Mouse (Mus musculus) limb, embryonic 15.5 days (tissue): ENCODE results near the gene St7. TPM values are rescaled to one million over a fixed set of nuclear protein-coding genes. Genes with fewer than 3 reads are reported as not detected.

Experiments used
- ATAC-seq: fragments of 200-750 bp; cut with Nextera tagmentation; 2 replicates; pipeline ENCODE4 v1.8.0; 2017; ENCODE audit warnings: low read depth, moderate TSS enrichment; ENCODE audit not compliant: insufficient number of reproducible peaks, low FRiP score, low TSS enrichment
- H3K27ac ChIP-seq: fragments of 300-500 bp; sonication (generic); 2 replicates; pipeline ENCODE4 v1.5.1; 2015; ENCODE audit warnings: moderate library complexity, mild to moderate bottlenecking, inconsistent platforms
- H3K27me3 ChIP-seq: fragments of 300-500 bp; sonication (generic); 2 replicates; pipeline ENCODE4 v1.6.1; 2015; ENCODE audit warnings: inconsistent platforms
- H3K36me3 ChIP-seq: fragments of 300-500 bp; sonication (generic); 2 replicates; pipeline ENCODE4 v1.6.1; 2015; ENCODE audit warnings: inconsistent platforms
- H3K4me1 ChIP-seq: fragments of 300-500 bp; sonication (generic); 2 replicates; pipeline ENCODE4 v1.6.1; 2015; ENCODE audit warnings: inconsistent platforms
- H3K4me2 ChIP-seq: fragments of 300-500 bp; sonication (generic); 2 replicates; pipeline ENCODE4 v1.6.1; 2015; ENCODE audit warnings: mild to moderate bottlenecking, inconsistent platforms
- H3K4me3 ChIP-seq: fragments of 300-500 bp; sonication (generic); 2 replicates; pipeline ENCODE4 v1.5.1; 2015; ENCODE audit warnings: mild to moderate bottlenecking, inconsistent platforms
- H3K9ac ChIP-seq: fragments of 300-500 bp; sonication (generic); 2 replicates; pipeline ENCODE4 v1.6.1; 2015; ENCODE audit warnings: inconsistent platforms
- H3K9me3 ChIP-seq: fragments of 300-500 bp; sonication (generic); 2 replicates; pipeline ENCODE4 v1.6.1; 2016; ENCODE audit warnings: inconsistent platforms
- WGBS: fragments of 180-500 bp; shearing (Covaris S2); methylation state at CpG from one replicate; pipeline ENCODE4 v1.1.7; 2015; 5-methylcytosine and 5-hydroxymethylcytosine counted together
- polyA plus RNA-seq: library from polyadenylated mRNA; unstranded; fragments of >200 nt; fragmentation: Nextera tagmentation; extraction: Ambion mirVana; gene quantifications from 2 replicates; pipeline ENCODE4 v1.2.1, GENCODE M21; 2015

St7 gene
- polyA plus RNA-seq, 1 experiment from 2014 or later, result 26.8 TPM

- Histone ChIP-seq H3K4me2 (0 out of 2 replicates have a peak overlapping the region, but pooled peaks have one; percentile 17), H3K9ac (no peak overlapping the region), H3K4me3 (no peak overlapping the region), H3K9me3 (no peaks in the 10 kb centered on the region), H3K27me3 (no peaks in the 10 kb centered on the region), H3K4me1 (peaks cover 10% of the 10 kb centered on the region), H3K27ac (no peak overlapping the region), H3K36me3 (no peaks in the 10 kb centered on the region)
- ATAC-seq, result no peak
- WGBS, result 11% methylated on average over 8 of the region's 8 CpGs
Observed at GRCm38 (mm10) chr6:17770645-17771345, 78.1 kb downstream of the St7 start.

GRCm38 (mm10) chr6:17771456-17771855, 78.7 kb downstream of the St7 start:
- H3K27ac ChIP-seq, result no peak overlapping the region
- no peak overlapping the region for H3K9ac ChIP-seq
- no peaks in the 10 kb centered on the region for H3K36me3 ChIP-seq
- no peak overlapping the region for H3K4me3 ChIP-seq
- 60% methylated on average over 1 of the region's 1 CpGs for WGBS
- no peak for ATAC-seq
- no peak overlapping the region for H3K4me2 ChIP-seq
- no peaks in the 10 kb centered on the region for H3K9me3 ChIP-seq
- no peaks in the 10 kb centered on the region for H3K27me3 ChIP-seq
- H3K4me1 ChIP-seq, result peaks cover 10% of the 10 kb centered on the region

- no peaks in the 10 kb centered on the region for H3K36me3 ChIP-seq
- no peak overlapping the region for H3K4me2 ChIP-seq
- WGBS, result 56% methylated on average over 3 of the region's 3 CpGs
- H3K9ac ChIP-seq, result no peak overlapping the region
- no peaks in the 10 kb centered on the region for H3K27me3 ChIP-seq
- H3K4me1 ChIP-seq, result peaks cover 10% of the 10 kb centered on the region
- no peak overlapping the region for H3K4me3 ChIP-seq
- no peak overlapping the region for H3K27ac ChIP-seq
- H3K9me3 ChIP-seq, result no peaks in the 10 kb centered on the region
- ATAC-seq, result no peak
Observed at GRCm38 (mm10) chr6:17772514-17772913, 79.8 kb downstream of the St7 start.

GRCm38 (mm10) chr6:17776041-17776440, 83.3 kb downstream of the St7 start:
- Histone ChIP-seq H3K4me2 (no peak overlapping the region), H3K27me3 (no peaks in the 10 kb centered on the region), H3K36me3 (no peaks in the 10 kb centered on the region), H3K27ac (no peak overlapping the region), H3K9ac (no peak overlapping the region), H3K4me1 (peaks cover 3% of the 10 kb centered on the region; the same call in 1 of the 2 replicates), H3K4me3 (no peak overlapping the region), H3K9me3 (no peaks in the 10 kb centered on the region)
- 49% methylated on average over 7 of the region's 7 CpGs for whole genome bisulfite sequencing
- no peak for ATAC-seq

GRCm38 (mm10) chr6:17777018-17777799, 84.5 kb downstream of the St7 start:
- Histone ChIP-seq H3K36me3 (no peaks in the 10 kb centered on the region), H3K9ac (no peak overlapping the region), H3K4me3 (no peak overlapping the region), H3K27me3 (no peaks in the 10 kb centered on the region), H3K4me1 (peaks cover 3% of the 10 kb centered on the region; the same call in 1 of the 2 replicates), H3K9me3 (no peaks in the 10 kb centered on the region), H3K4me2 (no peak overlapping the region), H3K27ac (no peak overlapping the region)
- 91% methylated on average over 6 of the region's 6 CpGs for WGBS
- ATAC-seq, result no peak

GRCm38 (mm10) chr6:17778648-17779202, 86.0 kb downstream of the St7 start:
- Histone ChIP-seq H3K9ac (no peak overlapping the region), H3K27ac (no peak overlapping the region), H3K27me3 (no peaks in the 10 kb centered on the region), H3K4me3 (no peak overlapping the region), H3K4me1 (peaks cover 3% of the 10 kb centered on the region; the same call in 1 of the 2 replicates), H3K4me2 (no peak overlapping the region), H3K9me3 (no peaks in the 10 kb centered on the region), H3K36me3 (no peaks in the 10 kb centered on the region)
- 90% methylated on average over 3 of the region's 3 CpGs for whole genome bisulfite sequencing
- no peak for ATAC-seq

- Histone ChIP-seq H3K4me2 (no peak overlapping the region), H3K36me3 (no peaks in the 10 kb centered on the region), H3K9me3 (no peaks in the 10 kb centered on the region), H3K27ac (no peak overlapping the region), H3K27me3 (no peaks in the 10 kb centered on the region), H3K9ac (no peak overlapping the region), H3K4me1 (no peaks in the 10 kb centered on the region), H3K4me3 (no peak overlapping the region)
- ATAC-seq, result no peak
- 82% methylated on average over 1 of the region's 1 CpGs for WGBS
Observed at GRCm38 (mm10) chr6:17783511-17783910, 90.8 kb downstream of the St7 start.

- Histone ChIP-seq H3K4me2 (no peak overlapping the region), H3K9me3 (no peaks in the 10 kb centered on the region), H3K4me1 (no peaks in the 10 kb centered on the region), H3K27me3 (no peaks in the 10 kb centered on the region), H3K27ac (no peak overlapping the region), H3K4me3 (no peak overlapping the region), H3K36me3 (no peaks in the 10 kb centered on the region), H3K9ac (no peak overlapping the region)
- ATAC-seq, result no peak
- WGBS, result 84% methylated on average over 5 of the region's 5 CpGs
Observed at GRCm38 (mm10) chr6:17784523-17784922, 91.8 kb downstream of the St7 start.

GRCm38 (mm10) chr6:17785248-17785647, 92.5 kb downstream of the St7 start:
- H3K27ac ChIP-seq, result no peak overlapping the region
- H3K36me3 ChIP-seq, result no peaks in the 10 kb centered on the region
- WGBS, result 35% methylated on average over 2 of the region's 2 CpGs
- H3K4me1 ChIP-seq, result no peaks in the 10 kb centered on the region
- no peak overlapping the region for H3K4me2 ChIP-seq
- no peak overlapping the region for H3K4me3 ChIP-seq
- no peak overlapping the region for H3K9ac ChIP-seq
- no peaks in the 10 kb centered on the region for H3K27me3 ChIP-seq
- no peaks in the 10 kb centered on the region for H3K9me3 ChIP-seq
- no peak for ATAC-seq

GRCm38 (mm10) chr6:17787810-17788209, 95.1 kb downstream of the St7 start:
- H3K4me2 ChIP-seq, result no peak overlapping the region
- H3K36me3 ChIP-seq, result no peaks in the 10 kb centered on the region
- H3K4me1 ChIP-seq, result no peaks in the 10 kb centered on the region
- H3K9me3 ChIP-seq, result no peaks in the 10 kb centered on the region
- no peak overlapping the region for H3K27ac ChIP-seq
- WGBS, result 79% methylated on average over 1 of the region's 1 CpGs
- H3K27me3 ChIP-seq, result no peaks in the 10 kb centered on the region
- no peak overlapping the region for H3K4me3 ChIP-seq
- H3K9ac ChIP-seq, result no peak overlapping the region
- ATAC-seq, result no peak

GRCm38 (mm10) chr6:17790251-17790650, 97.5 kb downstream of the St7 start:
- Histone ChIP-seq H3K27me3 (no peaks in the 10 kb centered on the region), H3K36me3 (no peaks in the 10 kb centered on the region), H3K4me1 (no peaks in the 10 kb centered on the region), H3K4me2 (no peak overlapping the region), H3K27ac (no peak overlapping the region), H3K4me3 (no peak overlapping the region), H3K9ac (no peak overlapping the region), H3K9me3 (no peaks in the 10 kb centered on the region)
- ATAC-seq, result no peak
- 60% methylated on average over 1 of the region's 1 CpGs for WGBS

- H3K4me2 ChIP-seq, result no peak overlapping the region
- H3K27me3 ChIP-seq, result no peaks in the 10 kb centered on the region
- ATAC-seq, result no peak
- H3K9me3 ChIP-seq, result no peaks in the 10 kb centered on the region
- 81% methylated on average over 3 of the region's 3 CpGs for WGBS
- no peak overlapping the region for H3K9ac ChIP-seq
- no peak overlapping the region for H3K27ac ChIP-seq
- no peak overlapping the region for H3K4me3 ChIP-seq
- H3K36me3 ChIP-seq, result no peaks in the 10 kb centered on the region
- H3K4me1 ChIP-seq, result no peaks in the 10 kb centered on the region
Observed at GRCm38 (mm10) chr6:17793471-17793870, 100.7 kb downstream of the St7 start.
